23 mouse cellular contexts compared by ENCODE assay signal in the genomic region with DNA sequence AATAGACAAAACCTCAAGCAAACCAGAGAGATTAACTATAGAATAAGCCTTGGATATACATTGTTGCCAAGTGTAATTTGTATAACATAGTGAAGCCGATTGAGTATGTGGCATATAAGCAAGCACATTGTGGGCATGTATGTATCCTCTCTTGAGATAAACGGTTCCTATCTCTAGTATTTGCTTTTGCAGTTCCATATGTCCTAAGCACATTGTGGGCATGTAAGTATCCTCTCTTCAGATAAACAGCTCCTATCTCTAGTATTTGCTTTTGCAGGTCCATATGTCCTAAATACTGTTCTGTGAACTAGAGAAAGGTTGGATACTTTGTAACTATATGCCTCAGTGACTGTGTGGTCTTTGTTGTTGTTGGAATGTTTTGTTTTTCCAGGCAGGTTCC. TPM values are rescaled to one million over a fixed set of nuclear protein-coding genes. Genes with fewer than 3 reads are reported as not detected.
A peak's percentile ranks its signal among the peaks of the same experiment; 100 is the strongest.
DNase-seq lines count a peak whose midpoint lies in the region; ATAC-seq and TF ChIP-seq lines count a peak whose summit lies in the region.
"Had no signal": no experiment of that assay in that cellular context is flagged by ENCODE, and none has a peak within 500 bp of the region (broad histone marks: within the 10 kb centered on the region; RNA-seq: fewer than 3 reads in every experiment).

No protein-coding gene starts in this region.

- no peaks in the 10 kb centered on the region for H3K36me3 ChIP-seq in liver, embryonic 12.5 days
- no peaks in the 10 kb centered on the region for H3K36me3 ChIP-seq in liver, embryonic 13.5 days
- H3K36me3 ChIP-seq in liver, embryonic 16.5 days (ENCODE audit: control insufficient read depth, insufficient read depth) = no peaks in the 10 kb centered on the region
- H3K36me3 ChIP-seq in heart, adult 2 months (ENCODE audit: control insufficient read depth, insufficient read depth, low read length) = no peaks in the 10 kb centered on the region
- H3K36me3 ChIP-seq: embryonic facial prominence, embryonic 15.5 days; forebrain, embryonic 15.5 days had no signal

- H3K4me1 ChIP-seq in liver, embryonic 12.5 days = 0 out of 2 replicates have a peak, but pooled peaks cover 6% of the 10 kb centered on the region
- H3K4me1 ChIP-seq in liver, embryonic 13.5 days (replicated peaks) = peaks cover 6% of the 10 kb centered on the region; the same call in 1 of the 2 replicates
- H3K4me1 ChIP-seq in liver, embryonic 16.5 days (ENCODE audit: control insufficient read depth, low read depth, low read length) = no peaks in the 10 kb centered on the region; the same call in 1 of the 2 replicates
- peaks cover 2% of the 10 kb centered on the region; the same call in 1 of the 2 replicates for H3K4me1 ChIP-seq in heart, adult 2 months (ENCODE audit: control insufficient read depth, insufficient read depth, low read length)
- H3K4me1 ChIP-seq: embryonic facial prominence, embryonic 13.5 days; embryonic facial prominence, embryonic 15.5 days; forebrain, embryonic 13.5 days; forebrain, embryonic 15.5 days had no signal

- intact Hi-C loops in heart, adult 2 months (cut with DNase I) = no loop called here

- peak; percentile 77 for ATAC-seq in liver, embryonic 12.5 days
- ATAC-seq in liver, embryonic 13.5 days (ENCODE audit: low read depth) = peak; percentile 76
- ATAC-seq in liver, embryonic 16.5 days (ENCODE audit: low read depth) = peak; percentile 50
- ATAC-seq in megakaryocyte progenitor cell, adult 5-6 weeks (replicated peaks; ENCODE audit: poor library complexity) = peak; percentile 29; the same call in 1 of the 2 replicates
- ATAC-seq: forebrain, embryonic 13.5 days; forebrain, embryonic 15.5 days had no signal

- H3K4me2 ChIP-seq in liver, embryonic 12.5 days = no peak overlapping the region
- no peak overlapping the region for H3K4me2 ChIP-seq in liver, embryonic 13.5 days
- no peak overlapping the region for H3K4me2 ChIP-seq in liver, embryonic 16.5 days (ENCODE audit: low read depth, low read length)
- H3K4me2 ChIP-seq: embryonic facial prominence, embryonic 13.5 days; embryonic facial prominence, embryonic 15.5 days; forebrain, embryonic 13.5 days; forebrain, embryonic 15.5 days had no signal

- no peaks in the 10 kb centered on the region for H3K79me2 ChIP-seq in heart, adult 2 months (replicated peaks; ENCODE audit: control insufficient read depth, insufficient read depth, low read length)

- no peak overlapping the region for H3K27ac ChIP-seq in liver, embryonic 12.5 days
- H3K27ac ChIP-seq in liver, embryonic 13.5 days = no peak overlapping the region
- no peak overlapping the region for H3K27ac ChIP-seq in liver, embryonic 16.5 days (ENCODE audit: low read length)
- H3K27ac ChIP-seq in heart, adult 2 months = no peak overlapping the region
- H3K27ac ChIP-seq: embryonic facial prominence, embryonic 13.5 days; embryonic facial prominence, embryonic 15.5 days; forebrain, embryonic 13.5 days; forebrain, embryonic 15.5 days had no signal

- H3K9ac ChIP-seq in liver, embryonic 12.5 days = no peak overlapping the region
- H3K9ac ChIP-seq in liver, embryonic 13.5 days = no peak overlapping the region
- no peak overlapping the region for H3K9ac ChIP-seq in liver, embryonic 16.5 days (ENCODE audit: low read depth, low read length)
- H3K9ac ChIP-seq in heart, adult 2 months (ENCODE audit: low read depth, low read length) = no peak overlapping the region
- H3K9ac ChIP-seq: embryonic facial prominence, embryonic 13.5 days; embryonic facial prominence, embryonic 15.5 days; forebrain, embryonic 13.5 days; forebrain, embryonic 15.5 days had no signal

- no peak for TF ChIP-seq POLR2A in heart, adult 2 months (IDR thresholded peaks at IDR 0.05; ENCODE audit: insufficient read depth, low read depth, low read length)

- TF ChIP-seq EP300 in heart, adult 2 months (IDR thresholded peaks at IDR 0.05; ENCODE audit: insufficient read depth, low read depth, low read length) = no peak

- no peak for TF ChIP-seq CTCF in heart, adult 2 months (IDR thresholded peaks at IDR 0.05)

- no peak for DNase-seq in liver, embryonic 13.5 days
- no peak for DNase-seq in heart, adult 2 months
- DNase-seq in lung, postnatal 14 days = no peak
- DNase-seq in lung, postnatal 36 days = no peak
- no peak for DNase-seq in thymus, postnatal 14 days
- DNase-seq: adrenal gland, adult 2 months; adrenal gland, postnatal 10 days; adrenal gland, postnatal 25 days; cerebellum, adult 11 months; cerebellum, adult 18-20 months; cerebellum, adult 8-10 months; cerebellum, adult 9-11 months; cerebellum, postnatal 14 days; cerebellum, postnatal 36 days; embryo, embryonic 11 days had no signal

- H3K4me3 ChIP-seq in liver, embryonic 12.5 days = no peak overlapping the region
- no peak overlapping the region for H3K4me3 ChIP-seq in liver, embryonic 13.5 days (replicated peaks)
- H3K4me3 ChIP-seq in liver, embryonic 16.5 days (ENCODE audit: low read depth, low read length) = no peak overlapping the region
- no peak overlapping the region for H3K4me3 ChIP-seq in heart, adult 2 months
- H3K4me3 ChIP-seq: embryonic facial prominence, embryonic 13.5 days; embryonic facial prominence, embryonic 15.5 days; erythroblast, embryonic 14.5 days; forebrain, embryonic 13.5 days; forebrain, embryonic 15.5 days had no signal

- H3K27me3 ChIP-seq in liver, embryonic 12.5 days (replicated peaks) = no peaks in the 10 kb centered on the region
- H3K27me3 ChIP-seq in liver, embryonic 13.5 days = no peaks in the 10 kb centered on the region
- no peaks in the 10 kb centered on the region for H3K27me3 ChIP-seq in liver, embryonic 16.5 days (ENCODE audit: control insufficient read depth, insufficient read depth, low read depth, low read length)
- H3K27me3 ChIP-seq in heart, adult 2 months (ENCODE audit: control insufficient read depth, insufficient read depth, low read length) = no peaks in the 10 kb centered on the region
- H3K27me3 ChIP-seq: embryonic facial prominence, embryonic 13.5 days; embryonic facial prominence, embryonic 15.5 days; forebrain, embryonic 13.5 days; forebrain, embryonic 15.5 days had no signal

- WGBS in liver, embryonic 12.5 days (ENCODE audit: insufficient replicate concordance) = 39% methylated on average over 2 of the region's 2 CpGs
- 34% methylated on average over 2 of the region's 2 CpGs for WGBS in liver, embryonic 13.5 days (ENCODE audit: insufficient replicate concordance)
- 40% methylated on average over 2 of the region's 2 CpGs for WGBS in liver, embryonic 16.5 days (ENCODE audit: insufficient replicate concordance)
- 70% methylated on average over 2 of the region's 2 CpGs for WGBS in heart, adult 2 months

- H3K9me3 ChIP-seq in liver, embryonic 12.5 days (replicated peaks) = no peaks in the 10 kb centered on the region
- H3K9me3 ChIP-seq in liver, embryonic 13.5 days (replicated peaks) = no peaks in the 10 kb centered on the region
- no peaks in the 10 kb centered on the region for H3K9me3 ChIP-seq in liver, embryonic 16.5 days (replicated peaks; ENCODE audit: control insufficient read depth, low read length)
- H3K9me3 ChIP-seq: embryonic facial prominence, embryonic 13.5 days; embryonic facial prominence, embryonic 15.5 days; forebrain, embryonic 13.5 days; forebrain, embryonic 15.5 days had no signal

RNA-seq across cellular contexts. Expression of a gene that starts 48.5 kb away (rescaled TPM):
- polyA plus RNA-seq in liver, embryonic 12.5 days (2016; fragmentation: Nextera tagmentation; extraction: Ambion mirVana) = 22.4 and 24.2 TPM in 2 replicates
- 21.9 and 27.8 TPM in 2 replicates for polyA plus RNA-seq in liver, embryonic 13.5 days (2015; fragmentation: Nextera tagmentation; extraction: Ambion mirVana)
- polyA plus RNA-seq in liver, embryonic 16.5 days (2015; fragmentation: Nextera tagmentation; extraction: Ambion mirVana) = 43.3 and 43.9 TPM in 2 replicates
- total RNA-seq in megakaryocyte progenitor cell, adult 5-6 weeks (2015) = 25.7 and 34.8 TPM in 2 replicates
- total RNA-seq in megakaryocyte progenitor cell, adult 5-6 weeks (2017) = 20.5 and 22.3 TPM in 2 replicates
- 100 to 1,000 TPM in 1 of 2 experiments, 10 to 100 TPM in 1; 97.5 to 118 TPM for total RNA-seq in heart, adult 2 months (2021)
- polyA plus RNA-seq in heart, adult 2 months (2012; rRNA removed) = 58.2 and 73.9 TPM in 2 replicates
